ENCODE assay signal across 8 mouse cellular contexts in the genomic region with DNA sequence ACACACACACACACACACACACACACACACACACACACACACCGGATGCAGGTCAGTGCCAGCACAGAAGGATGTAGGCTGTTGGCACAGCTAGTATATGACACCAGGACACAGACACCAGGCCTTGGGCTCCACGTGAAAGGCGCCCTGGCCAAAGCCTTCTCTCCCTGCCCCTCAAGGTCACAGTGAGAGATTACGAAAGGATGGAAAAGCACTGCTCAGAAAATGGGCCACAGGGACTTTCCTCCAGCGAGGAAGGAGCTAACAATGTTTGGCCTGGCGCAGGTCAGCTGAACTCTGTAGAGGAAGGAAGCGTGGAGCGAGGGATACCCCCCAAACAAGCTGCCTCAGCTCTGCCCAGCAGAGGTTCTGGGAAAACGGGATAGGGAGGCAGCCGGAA.
A peak's percentile ranks its signal among the peaks of the same experiment; 100 is the strongest.
DNase-seq lines count a peak whose midpoint lies in the region; ATAC-seq lines count a peak whose summit lies in the region.

No protein-coding gene starts in this region.

- H3K4me3 ChIP-seq in stomach, embryonic 15.5 days (replicated peaks): no peak overlapping the region

- no peak for ATAC-seq in stomach, embryonic 15.5 days (ENCODE audit: insufficient read depth, low FRiP score, low read depth)
- no peak for ATAC-seq in activated CD4-positive, CD25-positive, alpha-beta regulatory T cell, adult 4 months

- DNase-seq in ovary, adult 18-20 months (ENCODE audit: low spot score): peak; percentile 80
- no peak for DNase-seq in ovary, postnatal 10 days (ENCODE audit: low spot score)
- DNase-seq in heart, adult 8-10 months (ENCODE audit: low spot score): peak; percentile 59
- peak; percentile 64 for DNase-seq in kidney, postnatal 10 days
- no peak for DNase-seq in B cell, adult 2 months
- DNase-seq in embryo, embryonic 11 days: no peak

- H3K36me3 ChIP-seq in stomach, embryonic 15.5 days: no peaks in the 10 kb centered on the region

- no peak overlapping the region for H3K9ac ChIP-seq in stomach, embryonic 15.5 days

- H3K27me3 ChIP-seq in stomach, embryonic 15.5 days (replicated peaks): no peaks in the 10 kb centered on the region

- peaks cover 38% of the 10 kb centered on the region for H3K4me1 ChIP-seq in stomach, embryonic 15.5 days

- peak overlapping the region; percentile 87 for H3K27ac ChIP-seq in stomach, embryonic 15.5 days

- no peak overlapping the region for H3K4me2 ChIP-seq in stomach, embryonic 15.5 days

- no peaks in the 10 kb centered on the region for H3K9me3 ChIP-seq in stomach, embryonic 15.5 days

- 58% methylated on average over 10 of the region's 10 CpGs for WGBS in stomach, embryonic 15.5 days

Comparison
In these comparisons a context has a peak if more than half of its experiments do, and no peak if none do; other contexts are left out.
1. DNase-seq: peak in ovary, adult 18-20 months (single experiment), heart, adult 8-10 months (single experiment) and kidney, postnatal 10 days (single experiment); none in ovary, postnatal 10 days (single experiment), B cell, adult 2 months (0 of 2) and embryo, embryonic 11 days (single experiment).